Mouse (Mus musculus) E14TG2a.4 (cell line): Measurements from ENCODE around the gene Ranbp1.

ENCODE experiments used
- CTCF ChIP-seq: conservative IDR thresholded peaks from 2 replicates; pipeline ENCODE4 v1.5.1; 2014; ENCODE audit warnings: low read length
- NANOG ChIP-seq: IDR thresholded peaks from 2 replicates; pipeline ENCODE4 v1.6.1; 2014; ENCODE audit warnings: borderline replicate concordance, low read length, mixed read lengths
- POU5F1 ChIP-seq: IDR thresholded peaks from 2 replicates; pipeline ENCODE4 v1.6.1; 2014; ENCODE audit warnings: low read length, borderline replicate concordance

DNA sequence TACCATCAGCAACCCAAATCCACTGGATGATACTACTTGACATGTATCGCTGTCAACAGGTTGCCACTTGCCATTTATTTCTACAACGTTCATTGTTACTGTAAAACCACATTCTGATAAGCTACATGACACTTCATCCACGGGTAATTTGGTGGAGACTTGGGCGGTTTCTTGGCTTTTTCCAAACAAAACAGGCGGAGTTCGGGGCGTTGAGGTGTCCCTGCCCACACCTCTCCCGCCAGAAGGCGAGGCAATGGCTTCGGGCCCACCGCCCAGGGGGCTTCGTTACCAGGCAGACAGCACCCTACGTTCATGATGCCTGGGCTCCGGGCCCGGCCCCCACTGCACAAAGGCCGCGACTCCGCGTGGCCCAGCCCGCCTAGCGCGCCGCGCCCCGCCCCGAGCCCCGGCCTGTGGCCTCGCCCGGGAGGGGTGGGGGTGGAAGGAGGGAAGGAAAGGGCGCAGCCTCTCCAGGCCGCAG, 40.1 kb upstream of the Ranbp1 start:
- TF ChIP-seq CTCF (no peak), NANOG (no peak), POU5F1 (no peak)
